Mouse (Mus musculus): ENCODE data around the gene Snx30. TPM values are rescaled to one million over a fixed set of nuclear protein-coding genes. Genes with fewer than 3 reads are reported as not detected.

The Snx30 gene
- polyA plus RNA-seq (2012; rRNA removed): 2.5 and 2.8 TPM in 2 replicates

GRCm38 (mm10) chr4:59805181-59805967 is at the start of gene Snx30:
Snx30 (plus strand) TSS chr4:59805840.

DNA sequence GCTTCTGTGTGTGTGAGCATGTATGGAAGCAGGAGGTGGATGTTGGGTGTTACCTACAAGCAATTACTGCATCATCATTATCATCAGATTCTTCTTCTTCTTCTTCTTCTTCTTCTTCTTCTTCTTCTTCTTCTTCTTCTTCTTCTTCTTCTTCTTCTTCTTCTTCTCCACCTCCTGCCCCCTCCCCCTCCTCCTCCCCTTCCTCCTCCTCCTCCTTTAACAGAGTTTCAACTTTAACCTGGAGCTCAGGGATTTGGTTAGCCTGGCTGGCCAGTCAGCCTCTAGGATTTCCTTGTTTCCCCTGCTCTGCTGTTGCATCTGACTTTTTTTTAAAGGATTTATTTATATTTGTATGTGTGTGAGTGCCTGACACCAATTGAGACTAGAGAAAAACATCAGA is 4.2 kb upstream of the Snx30 start, which contains the start of gene Inip:
TSS of gene Inip (minus strand) at position 101 of the 400 bp plus-strand sequence.

GRCm38 (mm10) chr4:59914608-59915403 is 109.2 kb downstream of the Snx30 start, which contains the start of gene Slc46a2:
Slc46a2 (minus strand) TSS chr4:59915056.

Other genes with a start within 250 kb of the Snx30 start
- gene Hsdl2, start 224.3 kb upstream of the Snx30 start, polyA plus RNA-seq (2012; rRNA removed): 32.9 and 35.0 TPM in 2 replicates
- gene E130308A19Rik, start 179.6 kb upstream of the Snx30 start, polyA plus RNA-seq (2012; rRNA removed): 2.3 and 2.6 TPM in 2 replicates
- gene Inip, start 4.3 kb upstream of the Snx30 start, polyA plus RNA-seq (2012; rRNA removed): 5.0 and 5.1 TPM in 2 replicates
- gene Slc46a2, start 109.2 kb downstream of the Snx30 start, polyA plus RNA-seq (2012; rRNA removed): not detected in 2 replicates
- not detected in 2 replicates for gene Mup4, start 154.9 kb downstream of the Snx30 start, polyA plus RNA-seq (2012; rRNA removed)
- gene Mup6, start 158.5 kb downstream of the Snx30 start, polyA plus RNA-seq (2012; rRNA removed): not detected in 2 replicates

All from liver, embryonic 18 days (tissue).